Mouse (Mus musculus) forebrain, embryonic 12.5 days (tissue): ENCODE measurements around the gene Nrxn3. TPM values are rescaled to one million over a fixed set of nuclear protein-coding genes. Genes with fewer than 3 reads are reported as not detected.

Experiments
- ATAC-seq: fragments of 200-750 bp; cut with Nextera tagmentation; 2 replicates; pipeline ENCODE4 v1.8.0; 2017; ENCODE audit warnings: moderate TSS enrichment; ENCODE audit not compliant: low FRiP score
- H3K27ac ChIP-seq: fragments of 300-500 bp; sonication (generic); 2 replicates; pipeline ENCODE4 v1.5.1; 2016; ENCODE audit warnings: mild to moderate bottlenecking
- H3K27me3 ChIP-seq: fragments of 300-500 bp; sonication (generic); 2 replicates; pipeline ENCODE4 v1.6.1; 2016; ENCODE audit warnings: mild to moderate bottlenecking
- H3K36me3 ChIP-seq: fragments of 300-500 bp; sonication (generic); replicated peaks from 2 replicates; pipeline ENCODE4 v1.6.1; 2016; ENCODE audit warnings: mild to moderate bottlenecking
- H3K4me1 ChIP-seq: fragments of 300-500 bp; sonication (generic); 2 replicates; pipeline ENCODE4 v1.6.1; 2016
- H3K4me2 ChIP-seq: fragments of 300-500 bp; sonication (generic); 2 replicates; pipeline ENCODE4 v1.6.1; 2016; ENCODE audit warnings: mild to moderate bottlenecking, moderate library complexity
- H3K4me3 ChIP-seq: fragments of 300-500 bp; sonication (generic); replicated peaks from 2 replicates; pipeline ENCODE4 v1.5.1; 2016; ENCODE audit warnings: mild to moderate bottlenecking
- H3K9ac ChIP-seq: fragments of 300-500 bp; sonication (generic); 2 replicates; pipeline ENCODE4 v1.6.1; 2016; ENCODE audit warnings: mild to moderate bottlenecking
- H3K9me3 ChIP-seq: fragments of 300-500 bp; sonication (generic); 2 replicates; pipeline ENCODE4 v1.6.1; 2016
- whole genome bisulfite sequencing: fragments of 180-500 bp; shearing (Covaris S2); methylation state at CpG from one replicate; pipeline ENCODE4 v1.1.7; 2016; 5-methylcytosine and 5-hydroxymethylcytosine counted together
- polyA plus RNA-seq: library from polyadenylated mRNA; unstranded; fragments of >200 nt; fragmentation: Nextera tagmentation; extraction: Ambion mirVana; gene quantifications from 2 replicates; pipeline ENCODE4 v1.2.1, GENCODE M21; 2016

Gene Nrxn3
- polyA plus RNA-seq, 1 experiment from 2014 or later = 62.2 TPM

GRCm38 (mm10) chr12:90144247-90144646 is 1421.6 kb downstream of the Nrxn3 start:
- H3K4me1 ChIP-seq = no peaks in the 10 kb centered on the region
- no peak overlapping the region for H3K4me2 ChIP-seq
- no peak overlapping the region for H3K4me3 ChIP-seq
- no peak for ATAC-seq
- H3K9ac ChIP-seq = no peak overlapping the region
- peaks cover 10% of the 10 kb centered on the region for H3K27me3 ChIP-seq
- no peaks in the 10 kb centered on the region for H3K9me3 ChIP-seq
- no peaks in the 10 kb centered on the region for H3K36me3 ChIP-seq
- no peak overlapping the region for H3K27ac ChIP-seq
- WGBS = 76% methylated on average over 3 of the region's 3 CpGs

DNA sequence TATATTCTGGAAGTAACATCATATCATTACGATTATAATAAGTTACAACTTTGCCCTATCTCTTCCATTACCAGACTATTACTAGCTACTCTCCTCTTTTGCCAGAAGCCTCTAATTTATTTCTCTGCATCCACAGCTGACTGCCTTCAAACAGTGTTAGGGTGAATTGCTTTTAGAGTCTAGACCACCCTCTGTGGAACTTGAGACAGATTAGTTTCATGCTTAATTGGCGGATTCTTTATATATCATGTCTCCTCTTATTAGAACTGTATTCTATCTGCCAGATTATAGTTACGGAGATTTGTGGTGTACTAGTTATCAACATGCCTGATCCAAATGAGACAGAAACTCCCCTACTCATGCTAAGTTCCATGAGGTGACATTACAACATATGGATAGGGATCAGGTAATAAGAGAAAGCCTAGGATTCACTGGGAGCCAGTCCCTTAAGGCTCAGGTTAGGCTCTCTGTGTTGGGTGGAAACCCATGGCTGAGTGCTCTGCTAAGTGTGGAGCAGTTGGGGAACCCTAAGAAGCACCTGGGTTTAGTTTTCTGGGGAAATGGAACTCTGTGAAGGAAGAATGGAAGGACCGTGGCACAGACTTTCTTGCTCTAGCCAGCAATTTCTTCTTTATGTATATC is 1435.6 kb downstream of the Nrxn3 start:
- Histone ChIP-seq H3K9me3 (no peaks in the 10 kb centered on the region), H3K4me2 (no peak overlapping the region), H3K36me3 (no peaks in the 10 kb centered on the region), H3K27me3 (no peaks in the 10 kb centered on the region), H3K27ac (no peak overlapping the region), H3K4me1 (no peaks in the 10 kb centered on the region), H3K4me3 (no peak overlapping the region), H3K9ac (no peak overlapping the region)
- 88% methylated on average over 4 of the region's 4 CpGs for WGBS
- no peak for ATAC-seq

- Histone ChIP-seq H3K9ac (no peak overlapping the region), H3K4me2 (no peak overlapping the region), H3K9me3 (no peaks in the 10 kb centered on the region), H3K27me3 (no peaks in the 10 kb centered on the region), H3K4me3 (no peak overlapping the region), H3K4me1 (no peaks in the 10 kb centered on the region), H3K27ac (no peak overlapping the region), H3K36me3 (no peaks in the 10 kb centered on the region)
- 90% methylated on average over 3 of the region's 3 CpGs for WGBS
- no peak for ATAC-seq
Observed at GRCm38 (mm10) chr12:90159911-90160310, 1437.2 kb downstream of the Nrxn3 start.

- no peak for ATAC-seq
Observed at GRCm38 (mm10) chr12:90166118-90166517, 1443.4 kb downstream of the Nrxn3 start.

DNA sequence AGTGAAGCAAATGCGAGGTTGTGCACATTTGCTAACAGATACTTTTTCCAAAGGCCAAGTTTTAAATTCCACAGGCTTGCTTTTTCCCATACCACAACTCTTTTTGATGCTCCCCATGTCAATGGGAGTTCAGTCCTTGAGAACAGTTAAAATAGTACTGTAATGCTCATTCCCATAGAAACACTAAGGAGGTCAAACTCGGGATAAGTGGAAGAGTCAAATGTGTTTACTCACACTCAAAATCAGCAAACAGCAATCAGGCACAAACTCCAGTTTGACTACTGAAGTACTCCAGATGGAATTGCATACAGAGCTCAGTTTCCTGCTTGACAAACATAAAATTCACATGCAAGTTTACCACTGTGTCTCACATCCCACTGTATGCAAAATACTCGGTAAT is 1458.9 kb downstream of the Nrxn3 start:
- Histone ChIP-seq H3K27ac (no peak overlapping the region), H3K36me3 (no peaks in the 10 kb centered on the region), H3K9me3 (no peaks in the 10 kb centered on the region), H3K4me2 (no peak overlapping the region), H3K4me3 (no peak overlapping the region), H3K4me1 (no peaks in the 10 kb centered on the region), H3K9ac (no peak overlapping the region), H3K27me3 (no peaks in the 10 kb centered on the region)
- 85% methylated on average over 3 of the region's 3 CpGs for WGBS
- ATAC-seq = no peak

More at GRCm38 (mm10) chr12:90166118-90166517, 1443.4 kb downstream of the Nrxn3 start:
- Histone ChIP-seq H3K27ac (no peak overlapping the region), H3K9me3 (no peaks in the 10 kb centered on the region), H3K9ac (no peak overlapping the region), H3K4me3 (no peak overlapping the region), H3K27me3 (no peaks in the 10 kb centered on the region), H3K4me1 (no peaks in the 10 kb centered on the region), H3K4me2 (no peak overlapping the region), H3K36me3 (no peaks in the 10 kb centered on the region)
- 90% methylated on average over 2 of the region's 2 CpGs for WGBS

- Histone ChIP-seq H3K27ac (no peak overlapping the region), H3K4me1 (no peaks in the 10 kb centered on the region), H3K4me2 (no peak overlapping the region), H3K4me3 (no peak overlapping the region), H3K9me3 (no peaks in the 10 kb centered on the region), H3K9ac (no peak overlapping the region), H3K36me3 (no peaks in the 10 kb centered on the region), H3K27me3 (no peaks in the 10 kb centered on the region)
- ATAC-seq = no peak
- 83% methylated on average over 2 of the region's 2 CpGs for WGBS
Observed at GRCm38 (mm10) chr12:90183021-90183420, 1460.3 kb downstream of the Nrxn3 start.

GRCm38 (mm10) chr12:90196161-90196560 is 1473.5 kb downstream of the Nrxn3 start:
- Histone ChIP-seq H3K27me3 (no peaks in the 10 kb centered on the region), H3K4me3 (no peak overlapping the region), H3K9ac (no peak overlapping the region), H3K9me3 (no peaks in the 10 kb centered on the region), H3K4me2 (no peak overlapping the region), H3K27ac (no peak overlapping the region), H3K4me1 (no peaks in the 10 kb centered on the region), H3K36me3 (no peaks in the 10 kb centered on the region)
- ATAC-seq = no peak

GRCm38 (mm10) chr12:90197994-90198393 is 1475.3 kb downstream of the Nrxn3 start:
- Histone ChIP-seq H3K9me3 (no peaks in the 10 kb centered on the region), H3K27me3 (no peaks in the 10 kb centered on the region), H3K4me3 (no peak overlapping the region), H3K4me1 (no peaks in the 10 kb centered on the region), H3K4me2 (no peak overlapping the region), H3K9ac (no peak overlapping the region), H3K27ac (no peak overlapping the region), H3K36me3 (no peaks in the 10 kb centered on the region)
- no peak for ATAC-seq
- whole genome bisulfite sequencing = 76% methylated on average over 3 of the region's 3 CpGs

DNA sequence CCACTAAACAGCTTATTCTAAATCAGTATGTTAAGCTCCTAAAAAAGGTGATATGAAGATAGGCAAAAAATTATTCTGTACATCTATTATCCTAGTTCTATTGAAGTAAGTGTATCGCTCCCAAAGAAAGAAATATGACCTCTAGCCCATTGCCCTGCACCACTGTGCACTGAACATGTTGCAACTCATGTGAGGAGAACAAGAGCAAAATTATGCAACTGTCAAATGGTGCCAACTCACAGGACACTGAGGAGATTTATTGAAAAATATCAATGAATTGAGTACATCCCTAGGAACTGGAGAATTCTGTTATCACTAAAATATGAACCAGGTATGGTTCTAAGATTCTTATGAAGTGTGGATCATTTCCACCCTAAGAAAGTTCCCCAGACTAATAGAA is 1479.8 kb downstream of the Nrxn3 start:
- Histone ChIP-seq H3K9ac (no peak overlapping the region), H3K4me2 (no peak overlapping the region), H3K9me3 (no peaks in the 10 kb centered on the region), H3K27ac (no peak overlapping the region), H3K4me3 (no peak overlapping the region), H3K36me3 (no peaks in the 10 kb centered on the region), H3K27me3 (no peaks in the 10 kb centered on the region), H3K4me1 (no peaks in the 10 kb centered on the region)
- WGBS = 93% methylated on average over 1 of the region's 1 CpGs
- ATAC-seq = no peak

DNA sequence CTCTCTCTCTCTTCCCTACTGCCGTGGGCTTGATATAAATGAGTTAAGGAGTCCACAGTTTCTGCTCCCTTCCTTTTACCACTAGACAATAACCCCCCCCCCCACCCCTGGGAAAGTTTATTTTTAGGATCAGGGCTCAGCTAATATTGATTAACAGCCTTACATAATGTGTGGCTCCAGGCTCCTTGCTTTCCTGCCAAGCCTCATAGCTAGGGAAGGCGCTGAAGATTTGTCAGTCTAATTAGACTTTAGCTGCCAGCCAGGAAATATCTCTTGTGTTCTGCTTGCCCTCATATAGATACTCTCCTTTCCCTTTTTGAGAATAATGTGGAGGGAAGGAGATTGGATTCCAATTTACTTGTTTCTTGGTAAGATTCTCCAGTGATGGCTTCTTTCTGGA is 1488.7 kb downstream of the Nrxn3 start:
- H3K9ac ChIP-seq = no peak overlapping the region
- no peak overlapping the region for H3K4me2 ChIP-seq
- no peak overlapping the region for H3K27ac ChIP-seq
- ATAC-seq = no peak
- H3K4me1 ChIP-seq = no peaks in the 10 kb centered on the region
- H3K4me3 ChIP-seq = no peak overlapping the region
- WGBS = 78% methylated on average over 1 of the region's 2 CpGs
- H3K27me3 ChIP-seq = no peaks in the 10 kb centered on the region
- no peaks in the 10 kb centered on the region for H3K9me3 ChIP-seq
- H3K36me3 ChIP-seq = no peaks in the 10 kb centered on the region

- no peak overlapping the region for H3K4me2 ChIP-seq
- ATAC-seq = no peak
- 90% methylated on average over 6 of the region's 6 CpGs for WGBS
- no peaks in the 10 kb centered on the region for H3K36me3 ChIP-seq
- H3K27me3 ChIP-seq = no peaks in the 10 kb centered on the region
- no peak overlapping the region for H3K9ac ChIP-seq
- no peak overlapping the region for H3K4me3 ChIP-seq
- no peaks in the 10 kb centered on the region for H3K9me3 ChIP-seq
- H3K27ac ChIP-seq = no peak overlapping the region
- no peaks in the 10 kb centered on the region for H3K4me1 ChIP-seq
Observed at GRCm38 (mm10) chr12:90217060-90217459, 1494.4 kb downstream of the Nrxn3 start.

GRCm38 (mm10) chr12:90229062-90229461 is 1506.4 kb downstream of the Nrxn3 start:
- H3K27ac ChIP-seq = no peak overlapping the region
- H3K9me3 ChIP-seq = no peaks in the 10 kb centered on the region
- H3K9ac ChIP-seq = no peak overlapping the region
- H3K36me3 ChIP-seq = no peaks in the 10 kb centered on the region
- H3K4me2 ChIP-seq = no peak overlapping the region
- ATAC-seq = no peak
- WGBS = 40% methylated on average over 2 of the region's 2 CpGs
- H3K27me3 ChIP-seq = no peaks in the 10 kb centered on the region
- H3K4me1 ChIP-seq = no peaks in the 10 kb centered on the region
- H3K4me3 ChIP-seq = no peak overlapping the region

DNA sequence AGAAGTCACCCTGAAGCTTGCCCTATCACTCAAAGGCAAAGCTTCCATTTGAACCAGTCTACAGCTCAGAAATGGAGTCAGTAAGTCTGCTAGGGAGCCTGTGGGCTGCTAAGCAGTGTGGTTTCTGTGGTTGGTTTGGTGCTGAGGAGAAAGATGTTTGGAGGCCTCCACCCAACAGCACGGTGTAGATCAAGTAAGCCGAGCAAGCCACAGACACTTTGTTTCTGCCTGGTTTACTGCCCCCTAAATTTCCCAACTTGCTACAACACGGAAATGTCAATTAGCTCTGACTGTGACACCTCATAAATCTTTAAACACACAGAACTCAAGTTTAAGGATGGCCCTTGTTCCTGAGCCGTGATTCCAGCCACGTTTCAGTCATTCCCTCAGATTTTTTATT is 1513.4 kb downstream of the Nrxn3 start:
- Histone ChIP-seq H3K36me3 (no peaks in the 10 kb centered on the region), H3K4me3 (no peak overlapping the region)
- 85% methylated on average over 5 of the region's 5 CpGs for WGBS

More for the DNA sequence above, 1513.4 kb downstream of the Nrxn3 start:
- ATAC-seq = no peak
- Histone ChIP-seq H3K4me1 (no peaks in the 10 kb centered on the region), H3K4me2 (no peak overlapping the region), H3K27me3 (no peaks in the 10 kb centered on the region), H3K27ac (no peak overlapping the region), H3K9ac (no peak overlapping the region), H3K9me3 (no peaks in the 10 kb centered on the region)
